Mouse (Mus musculus): ENCODE measurements around the gene Grin2c.

DNA sequence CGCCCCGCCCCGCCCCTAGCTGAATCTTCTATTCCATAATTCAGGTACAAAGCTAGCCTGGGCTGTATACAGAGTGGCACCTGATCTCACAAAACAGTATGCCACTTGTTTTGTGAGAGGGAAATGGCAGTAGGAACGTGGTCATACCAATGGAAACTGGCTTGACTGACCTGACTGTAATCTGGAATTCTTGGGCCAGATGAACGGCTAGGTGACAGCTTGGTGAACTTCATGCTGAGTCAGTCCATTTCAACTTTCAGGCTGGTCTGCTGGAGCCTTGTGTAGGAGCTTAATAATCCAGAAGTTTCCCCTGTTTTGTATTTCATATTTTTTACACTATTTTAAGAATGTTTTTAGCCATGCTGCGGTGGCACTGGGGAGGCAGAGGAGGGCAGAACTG, 11.1 kb upstream of the Grin2c start:
- TF ChIP-seq CTCF (IDR thresholded peaks at IDR 0.05; ENCODE audit: low read depth, low read length) (no peak), EP300 (IDR thresholded peaks at IDR 0.05; ENCODE audit: insufficient read depth, low read depth, low read length) (no peak), POLR2A (IDR thresholded peaks at IDR 0.05; ENCODE audit: insufficient read depth, low read length) (no peak)

Measured in ES-Bruce4 (cell line).